Mouse (Mus musculus) adrenal gland, postnatal 4 days (tissue): ENCODE data around the gene Apip. TPM values are rescaled to one million over a fixed set of nuclear protein-coding genes. Genes with fewer than 3 reads are reported as not detected.

Experiments used
- DNase-seq, 2 experiments: peaks; one replicate each; pipeline ENCODE4 v3.0.0; 2021 to 2022; ENCODE audit warnings: low spot score in 2 of 2, mixed read lengths in 2 of 2
- long read RNA-seq, 2 experiments: library from polyadenylated mRNA; stranded (forward); transcript quantifications; one replicate each; pipeline ENCODE4 v2.0.0; 2021
- total RNA-seq, 2 experiments: library from RNA; stranded (reverse); gene quantifications; 2 replicates each; pipeline ENCODE4 v1.2.3; 2021

Gene Apip
- total RNA-seq, result 10 to 100 TPM; 40.6 to 44.4 TPM
- long read RNA-seq, experiment 1, transcript Apip-201 (7 exons, 919 nt), result major isoform, 27 of 53 reads
- long read RNA-seq, experiment 1, partial matches to known transcripts, result 22 of 53 reads
- long read RNA-seq, experiment 1, other reads (novel, unspliced or antisense), result 2 of 53 reads
- long read RNA-seq, experiment 2, transcript Apip-201 (7 exons, 919 nt), result major isoform, 25 of 39 reads
- long read RNA-seq, experiment 2, partial matches to known transcripts, result 11 of 39 reads
- long read RNA-seq, experiment 2, other reads (novel, unspliced or antisense), result 3 of 39 reads

DNA sequence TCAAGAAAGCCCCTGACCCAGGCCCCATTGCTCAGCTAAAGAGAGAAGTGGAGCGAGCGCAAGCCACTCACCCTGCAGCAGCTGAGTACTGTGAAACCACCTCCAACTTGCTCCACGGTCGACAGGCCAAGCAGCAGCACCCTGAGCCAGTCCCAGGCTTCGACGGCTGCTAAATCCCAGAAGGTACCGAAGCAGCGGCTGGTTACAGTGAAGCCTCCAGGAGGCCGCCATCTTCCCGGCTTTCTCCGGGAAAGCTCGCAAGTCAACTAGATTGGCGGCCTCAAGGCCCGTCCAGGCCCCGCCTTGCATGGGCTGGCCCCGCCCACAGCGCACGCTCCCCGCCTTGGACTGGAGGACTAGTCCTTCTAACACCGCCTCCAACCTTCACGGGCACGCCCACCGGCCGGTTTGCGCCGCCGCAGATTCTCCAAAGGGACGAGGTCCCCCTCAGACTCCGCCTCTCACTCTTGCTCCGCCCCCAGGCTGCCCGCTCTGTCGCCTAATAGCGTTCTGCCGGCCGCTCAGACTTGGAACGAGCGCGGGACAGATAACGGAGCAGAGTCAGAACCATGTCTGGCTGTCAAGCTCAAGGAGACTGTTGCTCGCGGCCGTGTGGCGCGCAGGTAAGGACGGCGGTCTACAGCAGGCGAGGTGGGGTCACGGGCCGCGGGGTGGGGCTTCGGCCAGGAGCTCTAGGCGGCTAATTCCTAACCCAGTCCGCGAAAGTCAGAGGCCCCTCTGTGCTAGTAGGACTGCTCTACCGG lies at the start of gene Apip, which contains the start of gene Pdhx:
Gene Apip (plus strand): TSS at position 457 of the 764 bp plus-strand sequence.
Gene Pdhx (minus strand): TSS at position 295 of the 764 bp plus-strand sequence.
- peak; percentile 99 to 100 for DNase-seq

DNA sequence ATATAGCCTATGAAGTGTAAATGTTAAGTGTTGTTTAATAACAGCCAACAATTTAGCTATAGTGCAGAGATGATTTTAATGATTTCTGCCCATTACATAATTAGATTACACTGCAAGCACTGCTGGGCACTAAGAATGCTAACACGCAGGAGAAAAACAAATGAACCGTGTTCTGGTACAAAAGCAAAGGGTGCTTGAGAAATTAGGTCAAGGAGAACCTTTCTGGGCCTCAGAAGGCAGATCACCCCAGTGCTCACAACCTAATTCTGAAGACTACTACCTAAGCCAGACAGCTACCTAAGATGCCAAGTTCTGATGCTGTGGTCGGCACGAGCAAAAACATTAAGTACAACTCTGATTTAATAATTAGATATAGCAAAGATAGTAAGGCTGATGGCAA lies 35.6 kb upstream of the Apip start:
- DNase-seq, result no peak

DNA sequence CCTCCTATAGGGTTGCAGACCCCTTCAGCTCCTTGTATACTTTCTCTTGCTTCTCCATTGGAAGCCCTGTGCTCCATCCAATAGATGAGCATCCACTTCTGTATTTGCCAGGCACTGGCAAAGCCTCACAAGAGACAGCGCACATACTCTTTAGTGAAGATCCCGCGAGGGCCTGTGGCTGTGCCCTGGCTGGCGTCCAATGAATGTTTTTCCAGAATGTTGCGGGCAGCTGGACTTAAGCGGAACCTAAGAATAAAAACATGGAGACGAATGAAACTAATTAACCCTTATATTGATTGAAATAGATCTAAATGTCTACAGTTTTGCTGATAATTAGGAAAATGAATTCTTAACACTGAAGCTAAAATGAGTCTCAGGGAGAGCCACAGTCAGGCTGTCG lies 32.6 kb upstream of the Apip start:
- DNase-seq, result no peak

DNA sequence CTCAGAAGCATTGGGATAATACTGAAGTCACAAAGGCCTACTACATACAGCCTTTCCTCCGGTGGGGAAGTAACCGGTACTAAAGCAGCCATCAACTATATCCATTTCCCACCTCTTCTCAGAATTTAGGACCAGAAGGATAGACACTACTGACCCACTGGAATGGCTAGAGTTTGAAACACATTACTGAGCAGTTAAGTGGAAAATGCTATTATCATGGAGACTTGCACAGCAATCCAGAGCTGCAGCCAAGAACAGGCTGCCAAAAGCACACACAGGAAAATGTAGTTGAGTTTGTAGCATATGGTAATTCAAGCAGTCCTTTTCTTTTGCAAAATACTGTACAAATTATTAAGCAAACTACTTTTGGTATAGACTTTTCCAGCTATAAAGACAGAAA lies 28.2 kb upstream of the Apip start:
- no peak for DNase-seq

DNA sequence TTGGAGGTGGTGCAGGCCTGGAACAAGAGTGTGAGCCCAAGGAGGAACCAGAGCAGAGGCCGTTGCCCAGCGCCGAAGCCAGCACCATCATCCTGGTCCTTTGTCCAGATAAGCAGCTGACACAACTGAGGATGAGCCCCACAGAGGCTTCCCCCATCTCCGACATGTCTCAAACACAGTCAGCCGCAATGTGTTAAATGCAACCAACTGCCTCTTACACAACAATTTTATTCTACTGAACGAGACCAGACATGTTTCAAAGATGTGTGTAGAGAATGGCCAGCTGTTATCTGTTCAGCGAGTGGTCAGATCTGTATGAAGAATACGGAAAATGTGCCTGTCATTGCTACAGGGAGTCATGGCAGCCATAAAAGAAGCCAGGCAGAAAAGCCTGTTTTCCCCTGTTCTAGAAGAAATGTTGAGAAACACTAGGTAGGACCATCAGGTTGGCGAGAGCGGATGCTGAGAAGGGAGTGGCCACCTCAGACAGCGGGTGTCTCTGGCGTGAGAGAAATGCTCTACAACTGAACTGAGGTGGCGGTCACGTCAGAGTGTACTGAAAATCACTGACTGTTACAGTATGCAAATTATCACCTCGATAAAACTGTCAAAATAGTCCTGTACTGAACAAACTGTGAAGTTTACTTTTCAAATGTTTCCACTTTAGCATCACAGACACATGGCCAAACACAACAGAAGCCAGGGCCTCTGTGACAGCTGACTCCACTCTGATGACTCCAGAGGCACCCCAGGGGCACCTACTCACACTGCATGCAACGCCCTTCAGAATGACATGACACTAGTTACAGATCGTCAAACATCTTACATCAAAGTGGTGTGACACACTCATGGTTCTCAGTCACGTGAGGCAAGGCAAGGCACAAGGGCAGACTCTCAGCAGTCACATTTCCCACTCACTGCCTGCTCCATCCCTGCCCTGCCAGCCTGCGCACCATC lies 21.3 kb upstream of the Apip start:
- DNase-seq, result no peak

DNA sequence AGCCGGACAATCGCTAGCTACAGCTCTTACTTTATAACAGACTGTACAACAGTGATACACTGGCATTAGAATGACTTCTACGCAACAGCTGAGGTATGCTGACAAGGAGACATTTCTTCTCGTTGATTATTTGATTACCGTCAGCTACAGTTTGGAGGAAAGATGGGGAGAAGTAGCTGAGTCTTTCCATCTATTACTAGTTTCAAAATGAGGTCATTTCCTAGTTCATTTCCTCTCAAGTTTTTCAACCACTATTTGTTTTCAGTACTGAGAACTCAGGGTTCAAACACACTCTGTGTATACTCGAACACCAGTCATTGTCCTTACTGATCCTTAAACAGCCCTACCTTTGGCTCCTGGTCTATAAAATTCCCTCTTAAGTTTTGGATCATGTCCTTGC lies 17.7 kb upstream of the Apip start:
- no peak for DNase-seq

DNA sequence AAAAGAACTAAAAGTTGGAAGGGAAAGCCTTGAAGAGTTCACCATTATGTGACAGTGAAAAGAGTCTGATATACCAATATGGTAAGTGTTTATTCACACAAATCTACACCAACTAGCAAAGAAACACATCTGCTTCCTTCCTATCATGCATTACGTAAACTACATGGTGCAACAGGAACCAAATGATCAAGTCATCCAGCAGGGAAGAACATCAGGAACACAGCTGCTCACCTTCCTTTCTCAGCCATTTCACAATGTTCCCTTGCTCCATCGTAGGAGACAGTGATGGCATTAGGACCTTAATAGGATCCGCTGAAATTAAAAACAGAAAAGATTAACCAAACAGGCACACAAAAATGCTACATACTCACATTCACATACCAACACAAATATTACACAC lies 15.2 kb upstream of the Apip start:
- no peak for DNase-seq

DNA sequence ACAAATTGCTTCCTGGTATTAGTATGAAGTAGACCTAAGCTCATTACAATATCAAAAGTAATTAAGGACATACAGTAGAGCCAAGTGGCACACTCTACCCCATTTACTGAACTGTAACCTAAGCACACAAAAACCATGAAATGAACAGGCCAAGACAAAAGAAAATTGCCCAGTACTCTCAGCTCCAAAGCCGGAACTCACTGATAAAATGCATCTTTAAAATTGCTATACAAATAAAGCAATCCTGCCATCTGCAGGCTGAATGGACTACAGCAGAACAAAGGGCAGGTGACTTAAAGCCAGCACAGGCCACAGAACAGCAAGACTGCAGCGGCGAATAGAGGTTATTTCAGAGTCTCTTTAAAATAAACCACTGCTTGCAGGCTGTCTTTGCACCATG lies 10.6 kb upstream of the Apip start:
- no peak for DNase-seq

DNA sequence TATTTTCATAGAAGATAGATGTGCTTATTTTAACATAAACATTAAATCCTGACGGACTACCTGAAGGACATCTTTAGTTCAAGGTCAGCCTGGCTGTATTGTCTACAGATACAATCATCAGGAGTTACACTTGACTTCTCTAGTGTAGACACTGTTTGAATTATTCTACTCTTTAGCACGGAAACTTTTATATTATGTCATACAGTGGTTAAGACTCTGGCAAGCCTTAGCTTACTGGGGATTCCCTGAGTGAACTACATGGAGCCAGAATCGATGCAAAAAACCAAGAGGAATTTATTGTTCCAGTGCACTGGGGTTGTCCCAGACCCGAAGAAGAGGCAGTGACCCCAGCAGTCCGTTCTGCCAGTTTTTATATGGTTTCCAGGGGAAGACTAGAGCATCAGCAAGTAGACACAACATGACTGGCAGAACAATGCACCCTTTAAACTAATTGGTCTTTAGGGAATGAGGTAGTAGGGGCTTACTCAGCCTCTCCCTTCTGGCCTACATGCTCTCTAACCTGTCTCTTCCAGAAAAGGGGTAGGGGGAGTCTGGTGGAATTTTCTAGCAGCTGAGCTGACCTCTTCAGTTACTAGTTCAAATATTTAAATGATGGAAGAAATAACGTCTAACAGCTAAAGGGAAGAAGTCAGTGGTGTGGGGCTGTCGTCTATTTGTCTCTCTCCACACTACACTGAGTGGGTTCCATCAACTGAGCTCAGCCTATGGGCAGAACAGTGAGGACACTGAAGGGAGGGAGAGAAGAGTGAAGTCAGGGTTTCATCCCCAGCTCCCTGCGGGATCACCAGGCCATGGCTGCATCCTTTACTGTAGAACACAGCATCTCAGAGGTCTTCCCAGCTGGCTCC lies 6.6 kb upstream of the Apip start:
- DNase-seq, result no peak

DNA sequence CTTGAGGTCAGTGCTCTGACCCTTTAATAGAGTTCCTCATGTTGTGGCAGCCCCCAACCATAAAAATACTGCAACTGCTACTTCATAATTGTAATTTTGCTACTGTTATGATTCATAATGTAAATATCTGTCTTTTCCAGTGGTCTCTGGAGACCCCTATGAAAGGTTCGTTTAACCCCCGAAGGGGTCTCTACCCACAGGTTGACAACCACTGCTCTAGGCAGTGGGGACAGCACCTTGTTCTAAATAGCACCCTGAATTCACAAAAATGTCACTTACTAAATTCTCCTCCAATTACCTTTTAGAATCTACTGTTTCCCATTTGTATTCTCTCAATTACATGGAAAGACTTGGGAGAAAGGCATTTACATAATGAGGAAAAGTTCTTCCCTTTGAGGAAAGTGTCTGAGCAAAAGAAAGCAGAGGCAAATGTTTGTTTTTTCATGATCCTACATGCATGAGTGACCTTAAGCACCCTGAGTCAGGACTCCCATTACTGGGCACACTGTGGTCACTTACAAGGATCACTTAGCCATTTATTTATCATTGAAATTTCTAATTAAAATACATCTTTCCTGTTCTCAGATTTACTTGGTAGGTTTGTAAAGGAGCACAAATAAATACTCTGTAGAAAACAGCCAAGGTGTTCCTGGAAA lies 5.8 kb upstream of the Apip start:
- no peak for DNase-seq

DNA sequence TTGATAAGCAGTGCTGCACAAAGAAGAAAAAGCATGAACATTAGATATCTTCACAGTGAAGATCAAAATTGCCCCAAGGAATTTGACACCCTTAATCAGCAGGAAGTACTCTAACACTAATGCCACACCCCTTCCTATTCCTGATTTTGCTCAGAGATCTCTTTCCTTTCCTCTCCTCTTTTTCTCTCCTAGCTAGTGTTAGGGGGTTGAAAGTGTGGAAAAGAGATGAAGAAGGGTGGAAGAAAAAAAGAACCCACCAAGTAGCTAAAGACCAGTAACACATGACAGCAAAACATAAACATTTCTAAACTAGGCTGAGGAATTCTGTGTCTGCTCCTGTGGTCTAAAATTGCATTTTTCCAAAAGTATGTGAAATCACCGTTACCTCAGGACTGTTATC lies 4.9 kb upstream of the Apip start:
- no peak for DNase-seq

DNA sequence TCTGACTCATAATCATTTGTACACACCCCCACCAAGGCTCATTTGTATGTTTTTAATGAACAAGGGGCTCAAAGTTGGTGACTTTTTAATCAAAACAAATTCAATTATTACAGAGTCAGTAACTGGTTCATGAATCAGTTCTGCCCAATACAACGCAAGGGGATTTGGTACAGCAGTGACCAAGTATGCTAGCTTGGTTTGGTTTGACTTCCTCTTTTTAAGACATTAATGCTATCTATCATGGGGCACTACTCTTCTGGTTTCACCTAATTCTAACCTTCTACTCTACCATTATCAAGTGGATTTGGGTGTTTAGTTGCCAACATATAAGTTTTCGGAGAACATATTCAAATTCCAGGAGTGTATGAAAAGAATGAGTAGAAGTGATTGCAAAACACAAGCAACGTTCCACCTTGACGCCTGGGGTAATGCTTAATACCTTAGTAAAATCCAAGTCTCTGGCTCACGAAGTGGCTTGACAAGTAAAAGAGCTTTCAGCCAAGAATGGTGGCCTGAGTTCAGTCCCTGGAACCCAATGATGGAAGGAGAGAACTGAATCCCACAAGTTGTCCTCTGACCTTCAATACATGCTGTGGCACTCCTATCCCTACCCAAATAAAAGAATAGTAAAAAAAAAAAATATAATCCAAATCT lies 3.6 kb upstream of the Apip start:
- DNase-seq, result no peak

DNA sequence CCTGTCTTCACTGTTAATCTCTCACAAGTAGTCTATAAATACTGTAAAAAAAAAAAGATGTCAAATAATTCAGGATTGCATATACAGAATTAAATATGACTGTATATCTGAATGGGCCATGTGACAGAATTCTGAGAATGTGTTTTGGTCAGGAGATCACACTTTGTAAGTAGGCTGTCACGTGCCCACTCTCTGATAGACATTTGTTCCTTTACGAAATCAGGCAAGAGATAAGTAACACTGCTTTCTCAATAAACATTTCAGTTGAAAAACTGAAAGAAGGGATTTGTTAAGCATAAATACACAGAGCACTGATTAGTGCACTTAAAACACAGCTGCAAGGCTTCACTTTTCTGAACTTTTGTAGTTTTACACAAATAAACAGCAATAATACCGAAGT lies 2.9 kb upstream of the Apip start:
- no peak for DNase-seq

DNA sequence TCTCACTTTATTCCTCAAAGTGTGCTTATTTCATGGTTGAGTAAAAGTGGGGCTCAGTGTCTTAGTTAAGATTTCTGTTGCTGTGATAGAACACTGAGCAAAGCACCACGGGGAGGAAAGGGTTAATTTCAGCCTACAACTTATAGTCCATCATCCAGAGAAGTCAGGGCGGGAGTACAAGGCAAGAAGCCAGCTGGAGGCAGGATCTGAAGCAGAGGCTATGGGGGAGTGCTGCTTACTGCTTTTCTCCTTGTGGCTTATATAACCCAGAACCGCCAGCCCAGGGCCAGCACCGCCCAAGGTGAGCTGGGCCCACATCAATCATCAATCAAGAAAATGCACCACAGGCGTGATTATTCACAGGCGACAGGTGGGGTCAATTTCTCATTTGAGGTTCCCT lies 7.6 kb downstream of the Apip start:
- DNase-seq, result no peak

DNA sequence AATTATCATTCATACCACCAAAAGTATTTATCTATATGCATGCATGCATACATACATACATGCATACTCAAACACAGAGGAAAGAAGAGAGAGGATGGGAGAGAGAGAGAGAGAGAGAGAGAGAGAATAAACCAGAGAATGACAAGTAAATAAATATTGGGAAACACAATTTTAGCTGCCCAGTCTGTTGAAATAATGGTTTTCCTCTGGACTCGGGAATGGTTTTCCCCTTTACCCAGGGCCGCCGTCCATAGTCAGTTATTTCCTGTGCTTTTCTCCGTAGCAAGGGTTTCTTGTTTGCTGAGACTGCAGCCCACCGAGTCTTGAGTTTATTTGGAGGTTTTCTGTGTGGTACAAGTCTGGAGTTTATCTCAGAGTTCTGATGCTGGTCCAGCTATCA lies 8.2 kb downstream of the Apip start:
- no peak for DNase-seq

DNA sequence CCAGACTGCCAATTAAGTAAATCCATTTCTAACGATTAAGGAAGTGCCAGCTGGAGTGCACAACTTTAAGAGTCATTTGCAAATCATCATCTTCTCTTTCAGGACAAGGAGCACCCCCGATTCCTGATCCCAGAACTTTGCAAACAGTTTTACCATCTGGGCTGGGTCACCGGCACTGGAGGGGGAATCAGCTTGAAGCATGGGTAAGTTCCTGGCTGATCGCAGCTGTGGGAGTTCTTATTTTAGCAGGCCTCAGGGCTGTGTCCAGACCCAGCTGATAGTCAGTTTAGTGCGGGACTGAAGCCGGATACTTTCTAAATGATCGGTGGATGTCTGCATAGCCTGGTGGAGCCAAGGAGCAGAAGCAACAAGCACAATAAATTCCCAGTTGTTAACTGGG lies 9.4 kb downstream of the Apip start:
- no peak for DNase-seq

DNA sequence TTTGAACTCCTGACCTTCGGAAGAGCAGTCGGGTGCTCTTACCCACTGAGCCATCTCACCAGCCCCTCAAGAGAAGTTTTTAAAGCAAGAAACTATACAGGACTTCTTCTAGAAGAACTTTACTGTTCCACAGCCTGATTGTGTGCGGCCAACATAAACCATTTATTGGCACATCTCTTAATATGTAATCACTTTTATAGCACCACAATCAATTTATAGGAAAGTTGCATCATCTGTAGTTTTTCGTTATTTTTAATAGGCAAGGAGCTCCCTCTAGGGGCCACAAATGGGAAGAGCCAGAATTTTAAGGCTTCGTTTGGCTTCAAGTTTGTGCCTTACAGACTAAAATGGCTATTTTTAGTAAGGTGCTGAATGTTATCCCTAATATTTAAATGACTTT lies 11.0 kb downstream of the Apip start:
- DNase-seq, result no peak

DNA sequence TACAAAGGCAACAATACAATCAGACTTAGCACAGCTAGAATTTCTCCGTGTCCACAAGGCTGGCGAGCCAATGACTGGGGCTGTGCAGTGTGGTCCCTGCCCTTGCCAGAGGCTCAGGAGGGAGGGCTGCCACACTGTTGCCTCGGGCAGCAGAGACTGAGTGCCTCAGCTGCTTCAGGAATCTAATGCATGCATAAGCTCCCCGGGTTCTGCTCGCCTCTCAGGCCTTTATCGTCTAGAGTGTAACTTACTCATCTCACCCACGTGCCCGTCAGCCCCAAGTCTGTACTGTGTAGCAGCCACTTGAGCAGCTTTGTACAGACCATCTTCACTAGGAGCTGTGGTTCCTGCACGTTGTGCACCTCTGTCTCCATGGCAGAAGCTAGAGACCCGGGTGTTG lies 12.2 kb downstream of the Apip start:
- DNase-seq, result no peak

DNA sequence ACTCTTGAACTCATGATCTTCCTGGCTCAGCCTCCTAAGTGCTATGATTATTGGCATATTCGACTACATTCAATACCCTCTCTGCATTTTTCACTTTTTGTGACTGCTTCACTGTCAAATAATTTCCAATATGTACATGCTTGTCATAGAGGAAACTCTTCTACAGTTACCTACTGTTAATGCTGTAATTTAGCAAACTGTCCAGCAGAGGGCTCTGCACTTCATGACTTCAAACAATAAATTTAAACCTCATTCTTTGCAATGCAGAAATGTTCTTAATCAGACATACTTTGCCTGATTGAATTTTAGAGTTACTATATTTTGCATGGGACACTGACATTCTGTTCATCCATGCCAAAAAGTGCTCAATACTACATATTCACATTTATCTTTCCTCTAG lies 13.0 kb downstream of the Apip start:
- no peak for DNase-seq

DNA sequence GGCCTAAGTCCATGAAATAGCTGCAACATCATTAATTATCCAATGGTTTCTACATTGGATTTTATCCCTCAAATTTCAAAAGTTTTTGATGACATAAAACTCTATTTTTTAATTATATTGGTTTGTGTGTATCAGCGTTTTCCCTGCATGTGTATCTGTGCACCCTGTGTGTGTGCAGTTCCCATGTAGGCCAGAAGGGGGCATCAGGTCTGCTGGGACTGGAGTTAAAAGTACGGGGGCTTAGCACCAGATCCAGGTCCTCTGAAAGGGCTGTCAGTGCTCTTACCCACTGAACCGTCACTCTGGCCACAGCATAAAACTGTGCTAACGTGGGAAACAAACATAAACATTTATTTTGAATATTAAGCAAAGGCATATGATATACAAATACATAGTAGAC lies 14.6 kb downstream of the Apip start:
- no peak for DNase-seq
